Mouse (Mus musculus): Measurements from ENCODE around the gene Nqo1.
A peak's percentile ranks its signal among the peaks of the same experiment; 100 is the strongest.

DNA sequence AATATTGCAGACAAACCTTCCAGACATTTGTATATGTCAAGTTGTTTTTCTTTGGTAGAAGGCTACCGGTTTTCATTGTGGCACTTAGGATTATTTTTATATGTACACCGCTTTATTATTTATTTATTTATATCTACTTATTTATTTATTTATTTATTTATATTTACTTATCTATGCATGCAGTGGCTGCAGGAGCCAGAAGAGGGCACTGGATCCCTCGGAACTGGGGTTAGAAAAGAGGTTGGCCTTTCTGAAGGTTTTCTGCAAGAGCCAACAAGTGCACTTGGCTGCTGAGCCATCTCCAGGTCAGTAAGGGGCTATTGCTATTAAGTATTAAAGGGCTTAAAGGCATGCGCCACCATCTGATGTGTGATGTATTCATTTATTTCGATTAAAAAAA is 15.1 kb downstream of the Nqo1 start:
- TF ChIP-seq ZC3H11A (IDR thresholded peaks at IDR 0.05; ENCODE audit: borderline replicate concordance, low read depth, low read length): peak; percentile 54; the same call in 1 of the 2 replicates
- no peak for TF ChIP-seq HCFC1 (IDR thresholded peaks at IDR 0.05; ENCODE audit: borderline replicate concordance, insufficient read depth, low read length)
- no peak for TF ChIP-seq CHD2 (IDR thresholded peaks at IDR 0.05; ENCODE audit: low read depth, low read length)
- no peak for TF ChIP-seq ZNF384 (IDR thresholded peaks at IDR 0.05; ENCODE audit: low read depth, low read length)

All from ES-E14 (cell line).